Mouse (Mus musculus): ENCODE measurements around the gene Zkscan3. TPM values are rescaled to one million over a fixed set of nuclear protein-coding genes. Genes with fewer than 3 reads are reported as not detected.
"Not testable (repeated sequence)": the region's sequence is repeated elsewhere in the genome, so short reads cannot be mapped to it uniquely, and the experiment has no call there.

The Zkscan3 gene
- polyA plus RNA-seq, 1 experiment from 2014 or later: 65.8 TPM

- Histone ChIP-seq H3K4me2 (no peak overlapping the region), H3K9ac (no peak overlapping the region), H3K9me3 (no peaks in the 10 kb centered on the region), H3K4me3 (no peak overlapping the region), H3K36me3 (no peaks in the 10 kb centered on the region), H3K4me1 (replicated peaks) (no peaks in the 10 kb centered on the region), H3K27ac (replicated peaks) (no peak overlapping the region), H3K27me3 (no peaks in the 10 kb centered on the region)
- no peak for ATAC-seq (ENCODE audit: low FRiP score, low read depth)
- WGBS: 79% methylated on average over 4 of the region's 4 CpGs
These were observed 12.7 kb upstream of the Zkscan3 start for GRCm38 (mm10) chr13:21415266-21415665.

DNA sequence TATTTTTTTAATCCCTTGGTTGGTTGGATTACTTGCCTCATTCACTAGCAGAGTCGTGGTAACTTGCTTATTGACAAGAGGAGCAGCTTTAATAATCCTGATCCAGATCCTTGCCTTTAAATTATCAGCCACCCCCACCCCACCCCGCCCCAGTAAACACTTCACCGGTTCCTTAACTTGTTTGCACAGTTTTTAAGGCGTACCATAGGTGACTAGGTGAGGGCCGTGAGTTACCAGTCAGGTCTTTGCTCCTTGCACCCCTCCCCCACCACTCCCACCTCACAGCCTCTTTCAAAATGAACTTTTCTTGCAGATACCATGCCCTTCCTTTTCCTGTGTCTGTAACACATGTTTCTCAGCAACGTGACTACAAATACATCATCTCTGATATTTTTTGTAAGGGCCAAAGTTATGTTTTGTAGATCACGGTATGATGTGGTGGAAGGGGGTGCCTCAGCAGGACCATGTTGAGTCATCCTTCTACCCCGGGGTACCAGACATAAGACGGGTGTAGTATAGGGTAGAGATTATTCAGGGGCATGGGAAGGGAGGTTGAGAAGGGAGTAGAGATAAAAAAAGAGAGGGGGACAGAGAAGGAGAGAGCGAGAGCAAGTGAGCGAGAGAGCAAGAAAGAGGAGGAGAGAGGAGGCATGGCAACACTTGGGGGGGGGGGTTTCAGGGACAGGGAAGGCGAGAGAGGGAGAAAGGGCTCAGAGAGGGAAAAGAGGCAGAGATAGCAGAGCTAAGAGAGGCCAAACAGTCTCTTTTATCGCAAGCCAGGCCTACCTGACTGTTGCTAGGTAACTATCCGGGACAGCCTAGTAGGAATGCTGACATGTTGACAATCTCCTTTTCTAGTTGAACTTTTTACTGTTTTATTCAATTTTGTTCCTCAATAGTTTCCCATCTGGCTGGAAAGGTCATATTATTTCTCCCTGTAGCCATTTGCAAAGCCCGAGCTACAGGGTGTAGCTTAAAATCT lies 12.0 kb upstream of the Zkscan3 start:
- H3K36me3 ChIP-seq: no peaks in the 10 kb centered on the region
- no peak overlapping the region for H3K27ac ChIP-seq (replicated peaks)
- ATAC-seq (ENCODE audit: low FRiP score, low read depth): no peak
- no peaks in the 10 kb centered on the region for H3K27me3 ChIP-seq
- no peaks in the 10 kb centered on the region for H3K9me3 ChIP-seq
- no peak overlapping the region for H3K9ac ChIP-seq
- no peak overlapping the region for H3K4me2 ChIP-seq
- WGBS: 73% methylated on average over 14 of the region's 15 CpGs
- no peaks in the 10 kb centered on the region for H3K4me1 ChIP-seq (replicated peaks)
- H3K4me3 ChIP-seq: no peak overlapping the region

- Histone ChIP-seq H3K4me2 (peak overlapping the region; percentile 72), H3K9me3 (no peaks in the 10 kb centered on the region), H3K27ac (replicated peaks) (peak overlapping the region; percentile 83), H3K27me3 (no peaks in the 10 kb centered on the region), H3K4me3 (peak overlapping the region; percentile 49), H3K36me3 (no peaks in the 10 kb centered on the region), H3K4me1 (replicated peaks) (peaks cover 9% of the 10 kb centered on the region), H3K9ac (peak overlapping the region; percentile 59)
- WGBS: 51% methylated on average over 11 of the region's 11 CpGs
- ATAC-seq (ENCODE audit: low FRiP score, low read depth): peak; percentile 50
These were observed 6.4 kb upstream of the Zkscan3 start for GRCm38 (mm10) chr13:21408805-21409459.

GRCm38 (mm10) chr13:21407969-21408804 lies 5.6 kb upstream of the Zkscan3 start:
- Histone ChIP-seq H3K27ac (replicated peaks) (peak overlapping the region; percentile 83), H3K4me1 (replicated peaks) (peaks cover 9% of the 10 kb centered on the region), H3K4me3 (peak overlapping the region; percentile 49), H3K36me3 (no peaks in the 10 kb centered on the region), H3K9me3 (no peaks in the 10 kb centered on the region), H3K9ac (peak overlapping the region; percentile 59), H3K4me2 (peak overlapping the region; percentile 72), H3K27me3 (no peaks in the 10 kb centered on the region)
- ATAC-seq (ENCODE audit: low FRiP score, low read depth): peak; percentile 98
- WGBS: 5% methylated on average over 27 of the region's 27 CpGs

GRCm38 (mm10) chr13:21407341-21407740 lies 4.8 kb upstream of the Zkscan3 start:
- no peaks in the 10 kb centered on the region for H3K9me3 ChIP-seq
- no peak overlapping the region for H3K27ac ChIP-seq (replicated peaks)
- no peak overlapping the region for H3K9ac ChIP-seq
- peaks cover 12% of the 10 kb centered on the region for H3K4me1 ChIP-seq (replicated peaks)
- peak overlapping the region; percentile 72 for H3K4me2 ChIP-seq
- WGBS: 80% methylated on average over 11 of the region's 11 CpGs
- no peaks in the 10 kb centered on the region for H3K36me3 ChIP-seq
- no peak overlapping the region for H3K4me3 ChIP-seq
- no peaks in the 10 kb centered on the region for H3K27me3 ChIP-seq
- ATAC-seq (ENCODE audit: low FRiP score, low read depth): no peak

DNA sequence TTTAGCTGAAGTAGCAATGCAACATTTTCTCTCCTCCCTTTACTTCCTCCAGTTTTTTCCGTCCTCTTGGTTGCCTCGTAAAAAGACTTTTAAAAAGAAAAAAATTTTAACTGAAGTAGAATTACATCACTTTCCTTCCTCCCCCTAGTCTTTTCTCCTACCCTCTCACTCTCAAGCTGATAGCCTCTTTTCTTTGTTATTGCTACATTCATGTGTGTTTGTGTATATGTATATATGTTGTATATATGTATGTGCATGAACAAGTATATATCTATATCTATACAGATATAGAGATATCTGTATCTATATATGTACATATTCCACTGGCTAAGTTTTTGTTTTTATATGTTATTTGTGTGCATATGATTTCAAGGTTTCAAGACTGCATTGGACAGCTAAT lies 293 bp upstream of the Zkscan3 start:
- H3K36me3 ChIP-seq: no peaks in the 10 kb centered on the region
- H3K9me3 ChIP-seq: no peaks in the 10 kb centered on the region
- H3K9ac ChIP-seq: peak overlapping the region; percentile 66; the same call in 1 of the 2 replicates
- peak overlapping the region; percentile 70 for H3K4me2 ChIP-seq
- peak overlapping the region; percentile 60 for H3K4me3 ChIP-seq
- H3K4me1 ChIP-seq (replicated peaks): peaks cover 37% of the 10 kb centered on the region
- H3K27me3 ChIP-seq: no peaks in the 10 kb centered on the region
- 0% methylated on average over 2 of the region's 2 CpGs for WGBS
- peak overlapping the region; percentile 63 for H3K27ac ChIP-seq (replicated peaks)
- peak; percentile 46; the same call in 1 of the 2 replicates for ATAC-seq (ENCODE audit: low FRiP score, low read depth)

- WGBS: 17% methylated on average over 12 of the region's 12 CpGs
- peak; percentile 16 for ATAC-seq (ENCODE audit: low FRiP score, low read depth)
- Histone ChIP-seq H3K27me3 (no peaks in the 10 kb centered on the region), H3K36me3 (no peaks in the 10 kb centered on the region), H3K9ac (peak overlapping the region; percentile 66), H3K9me3 (no peaks in the 10 kb centered on the region), H3K4me3 (peak overlapping the region; percentile 60), H3K4me1 (replicated peaks) (peaks cover 31% of the 10 kb centered on the region), H3K4me2 (peak overlapping the region; percentile 70), H3K27ac (replicated peaks) (peak overlapping the region; percentile 63)
These were observed 794 bp downstream of the Zkscan3 start for GRCm38 (mm10) chr13:21401636-21402286.

DNA sequence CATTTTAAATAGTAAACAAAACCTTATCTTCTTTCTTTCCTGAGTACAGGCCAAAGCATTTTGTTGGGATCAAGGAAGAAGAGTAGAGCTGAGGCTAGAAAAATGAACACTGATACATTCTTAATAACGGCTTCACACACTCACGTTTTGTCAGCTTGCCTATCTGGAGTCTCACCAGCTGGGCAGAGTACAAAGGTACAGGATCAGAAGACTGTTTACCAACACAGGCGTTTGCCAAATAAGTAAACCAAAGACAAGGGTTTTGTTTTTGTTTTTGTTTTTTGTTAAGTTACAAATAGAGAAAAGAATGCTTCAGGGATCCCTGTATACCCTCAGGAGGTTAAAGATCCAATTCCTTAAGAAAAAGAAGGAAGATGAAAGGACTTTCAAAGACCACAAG lies 1.4 kb downstream of the Zkscan3 start:
- no peak for ATAC-seq (ENCODE audit: low FRiP score, low read depth)
- Histone ChIP-seq H3K4me3 (peak overlapping the region; percentile 60), H3K9me3 (no peaks in the 10 kb centered on the region), H3K4me2 (peak overlapping the region; percentile 70), H3K36me3 (peaks cover 3% of the 10 kb centered on the region), H3K4me1 (replicated peaks) (peaks cover 31% of the 10 kb centered on the region), H3K27ac (replicated peaks) (no peak overlapping the region), H3K27me3 (no peaks in the 10 kb centered on the region), H3K9ac (no peak overlapping the region)
- 89% methylated on average over 3 of the region's 3 CpGs for WGBS

DNA sequence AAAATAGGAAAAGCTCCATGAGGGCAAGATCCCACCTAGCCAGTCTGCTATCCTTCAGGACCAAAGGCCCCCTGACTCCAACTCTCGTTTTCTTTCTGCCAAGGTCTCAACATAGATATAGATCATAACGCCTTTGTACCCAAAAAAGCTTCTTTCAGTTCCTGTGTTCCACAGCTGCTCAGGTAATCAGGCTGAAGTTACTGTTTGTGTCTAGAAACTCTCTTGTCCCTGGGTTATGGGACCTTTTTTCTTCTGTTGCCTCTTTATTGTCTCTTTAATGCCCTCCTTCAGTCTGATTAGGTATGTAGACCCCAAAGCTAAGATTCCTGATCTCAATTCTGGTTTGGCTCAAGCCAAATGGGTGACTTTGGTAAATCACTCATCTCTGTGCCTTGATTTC lies 5.1 kb downstream of the Zkscan3 start:
- no peak for ATAC-seq (ENCODE audit: low FRiP score, low read depth)
- H3K9me3 ChIP-seq: no peaks in the 10 kb centered on the region
- peaks cover 34% of the 10 kb centered on the region for H3K36me3 ChIP-seq
- no peak overlapping the region for H3K4me2 ChIP-seq
- no peak overlapping the region for H3K27ac ChIP-seq (replicated peaks)
- WGBS: 94% methylated on average over 2 of the region's 2 CpGs
- H3K9ac ChIP-seq: no peak overlapping the region
- peaks cover 28% of the 10 kb centered on the region for H3K4me1 ChIP-seq (replicated peaks)
- no peaks in the 10 kb centered on the region for H3K27me3 ChIP-seq
- H3K4me3 ChIP-seq: no peak overlapping the region

DNA sequence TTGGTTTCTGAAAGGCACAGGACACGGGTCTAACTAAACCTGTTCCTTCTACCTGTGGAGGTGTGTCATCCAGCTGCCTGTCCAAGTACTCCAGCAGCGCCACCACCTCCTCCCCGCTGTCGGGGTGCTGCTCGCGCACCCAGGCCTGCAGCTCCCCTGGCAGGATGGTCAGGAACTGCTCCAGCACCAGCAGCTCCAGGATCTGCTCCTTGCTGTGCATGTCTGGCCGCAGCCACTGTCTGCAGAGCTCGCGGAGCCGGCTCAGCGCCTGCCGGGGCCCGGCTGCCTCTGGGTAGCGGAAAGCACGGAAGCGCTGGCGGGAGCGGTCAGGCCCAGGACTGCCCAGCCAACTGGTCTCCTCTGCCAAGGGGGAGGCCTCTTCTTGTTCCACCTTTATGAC lies 6.5 kb downstream of the Zkscan3 start:
- H3K4me1 ChIP-seq (replicated peaks): peaks cover 22% of the 10 kb centered on the region
- not testable (repeated sequence) for H3K27me3 ChIP-seq; H3K4me2 ChIP-seq; H3K9ac ChIP-seq; H3K27ac ChIP-seq (replicated peaks); H3K9me3 ChIP-seq; H3K4me3 ChIP-seq
- H3K36me3 ChIP-seq: peaks cover 48% of the 10 kb centered on the region
- ATAC-seq (ENCODE audit: low FRiP score, low read depth): peak; percentile 38; the same call in 1 of the 2 replicates
- WGBS: 90% methylated on average over 18 of the region's 18 CpGs

GRCm38 (mm10) chr13:21395623-21396022 lies 6.9 kb downstream of the Zkscan3 start:
- H3K9me3 ChIP-seq: no peaks in the 10 kb centered on the region
- H3K4me3 ChIP-seq: no peak overlapping the region
- no peak overlapping the region for H3K27ac ChIP-seq (replicated peaks)
- H3K4me2 ChIP-seq: no peak overlapping the region
- H3K4me1 ChIP-seq (replicated peaks): peaks cover 18% of the 10 kb centered on the region
- peaks cover 52% of the 10 kb centered on the region for H3K36me3 ChIP-seq
- no peak overlapping the region for H3K9ac ChIP-seq
- ATAC-seq (ENCODE audit: low FRiP score, low read depth): no peak
- WGBS: 95% methylated on average over 6 of the region's 6 CpGs
- H3K27me3 ChIP-seq: no peaks in the 10 kb centered on the region

Measured in hindbrain, embryonic 15.5 days (tissue).